Mouse (Mus musculus): ENCODE results near the gene C4b. TPM values are rescaled to one million over a fixed set of nuclear protein-coding genes. Genes with fewer than 3 reads are reported as not detected.
A peak's percentile ranks its signal among the peaks of the same experiment; 100 is the strongest.
"Not testable (repeated sequence)": the region's sequence is repeated elsewhere in the genome, so short reads cannot be mapped to it uniquely, and the experiment has no call there.

C4b gene
- total RNA-seq, 2 experiments from 2014 or later, result 0.38 TPM; not detected in 1

DNA sequence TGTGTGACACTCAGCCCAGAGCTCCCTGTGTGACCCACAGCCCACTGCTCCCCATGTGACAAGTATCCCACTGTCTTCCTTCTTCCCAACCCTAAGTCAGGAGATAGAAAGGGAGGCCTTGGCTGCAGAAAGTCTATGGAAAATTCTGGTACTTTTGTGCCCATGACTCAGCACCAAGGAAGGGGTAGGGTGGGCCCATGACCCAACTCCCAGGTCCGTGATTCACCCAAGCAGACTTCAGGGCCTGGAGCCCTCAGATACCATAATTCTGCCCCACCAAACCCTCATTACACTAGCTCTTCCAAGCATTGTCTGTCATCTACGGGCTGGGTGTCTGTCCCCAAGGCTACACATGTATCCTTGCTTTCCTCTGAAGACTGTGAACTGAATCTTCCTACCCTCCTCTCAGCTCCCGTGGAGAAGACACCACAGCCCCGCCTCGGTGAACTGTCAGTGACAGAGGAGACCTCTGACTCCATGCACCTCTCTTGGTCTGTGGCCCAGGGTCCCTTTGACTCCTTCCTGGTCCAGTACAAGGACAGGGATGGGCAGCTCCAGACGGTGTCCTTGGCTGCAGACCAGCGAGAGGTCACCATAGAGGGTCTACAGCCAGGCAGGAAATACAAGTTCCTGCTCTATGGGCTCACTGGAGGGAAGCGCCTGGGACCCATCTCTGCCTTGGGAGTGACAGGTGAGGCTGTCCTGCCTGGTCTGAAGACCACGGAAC, 29.3 kb downstream of the C4b start:
- not testable (repeated sequence) for ATAC-seq (replicated peaks; ENCODE audit: low FRiP score, poor library complexity, severe bottlenecking)

DNA sequence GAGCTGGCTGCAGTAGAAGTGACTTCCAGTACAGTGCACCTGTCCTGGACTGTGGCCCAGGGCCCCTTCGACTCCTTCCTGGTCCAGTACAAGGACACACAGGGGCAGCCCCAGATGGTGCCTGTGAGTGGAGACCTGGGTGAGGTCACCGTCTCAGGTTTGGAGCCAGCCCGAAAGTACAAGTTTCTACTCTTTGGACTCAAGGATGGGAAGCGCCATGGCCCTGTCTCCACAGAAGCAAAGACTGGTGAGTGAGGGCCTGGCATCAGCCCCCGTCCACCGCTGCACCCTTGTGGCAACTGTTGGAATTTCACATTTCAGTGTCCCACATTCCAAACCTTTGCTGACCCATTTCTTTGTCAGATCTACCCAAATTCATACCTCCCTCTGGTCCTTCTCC, 30.7 kb downstream of the C4b start:
- ATAC-seq (replicated peaks; ENCODE audit: low FRiP score, poor library complexity, severe bottlenecking), result no peak

DNA sequence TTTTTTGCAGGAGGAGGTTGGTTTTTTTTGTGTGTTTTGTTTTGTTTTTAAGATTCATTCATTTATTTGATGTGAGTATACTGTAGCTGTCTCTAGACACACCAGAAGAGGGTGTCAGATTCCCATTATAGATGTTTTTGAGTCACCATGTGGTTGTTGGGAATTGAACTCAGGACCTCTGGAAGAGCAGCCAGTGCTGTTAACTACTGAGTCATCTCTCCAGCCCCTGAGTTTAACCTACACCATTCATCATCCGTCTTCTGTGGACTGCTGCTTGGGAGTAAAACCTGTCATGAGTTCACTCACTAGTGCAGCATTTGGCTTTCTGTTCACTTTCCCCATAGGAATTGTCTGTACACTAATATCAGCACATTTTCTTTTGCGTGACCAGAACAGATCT, 37.2 kb downstream of the C4b start:
- not testable (repeated sequence) for ATAC-seq (replicated peaks; ENCODE audit: low FRiP score, poor library complexity, severe bottlenecking)

DNA sequence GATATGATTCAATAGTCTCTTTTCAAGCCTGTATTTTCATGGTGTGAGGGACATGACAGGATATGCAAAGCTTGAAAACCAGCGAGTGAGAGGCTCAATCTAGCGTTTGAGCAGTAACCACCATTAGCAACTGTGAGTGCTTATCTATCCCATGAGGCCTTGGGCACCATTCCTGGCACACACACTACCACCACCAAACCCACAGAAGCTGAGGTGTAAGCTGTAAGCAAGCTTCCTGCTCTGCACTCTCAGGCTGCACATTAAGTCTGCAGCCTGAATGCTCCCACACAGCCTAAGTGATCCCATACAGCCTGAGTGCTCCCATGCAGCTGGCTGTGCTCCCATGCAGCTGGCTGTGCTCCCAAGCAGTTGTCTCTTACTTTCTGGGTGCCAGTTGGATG, 43.0 kb downstream of the C4b start:
- ATAC-seq (replicated peaks; ENCODE audit: low FRiP score, poor library complexity, severe bottlenecking), result no peak

DNA sequence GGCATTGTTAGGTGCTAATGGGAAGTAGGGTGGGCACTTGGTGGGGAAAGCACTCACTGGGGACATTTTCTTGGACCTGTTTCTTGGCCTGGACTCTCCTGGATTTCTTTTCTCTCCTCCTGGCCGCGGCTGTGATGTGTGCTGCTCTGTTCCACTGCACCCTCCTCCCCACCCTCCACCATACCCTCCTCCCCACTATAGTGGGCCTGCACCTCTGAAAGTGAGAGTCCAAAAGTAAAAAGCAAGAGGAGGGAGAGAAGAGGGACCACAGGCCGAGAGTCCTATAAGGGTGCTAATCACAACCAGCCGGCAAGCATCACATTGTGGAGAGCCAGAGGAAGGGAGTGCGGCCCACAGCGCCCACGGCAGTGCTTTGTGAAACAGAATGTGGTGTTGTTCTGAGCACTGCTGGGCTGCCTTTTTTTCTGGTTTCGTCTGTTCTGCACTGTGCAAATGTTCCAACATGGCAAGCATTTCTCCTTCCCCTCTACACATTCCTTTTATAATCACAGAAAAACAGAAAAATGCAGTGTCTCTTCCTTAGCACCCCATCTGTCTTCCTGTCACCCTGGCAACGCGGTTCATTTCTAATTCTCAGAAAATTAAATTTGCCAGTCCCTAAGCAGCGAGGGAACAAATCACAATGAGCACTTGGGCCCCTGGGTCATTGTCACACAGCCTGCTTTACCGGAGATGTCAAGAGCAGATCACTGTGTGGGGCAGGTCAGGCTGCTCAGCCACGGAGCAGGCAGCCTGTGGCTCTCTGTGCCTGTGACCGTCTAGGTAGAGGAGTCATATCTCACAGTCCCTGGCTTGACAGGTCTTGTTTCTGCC, 43.9 kb downstream of the C4b start:
- ATAC-seq (replicated peaks; ENCODE audit: low FRiP score, poor library complexity, severe bottlenecking), result no peak

GRCm38 (mm10) chr17:34692906-34693305, 50.8 kb downstream of the C4b start:
- no peak for ATAC-seq (replicated peaks; ENCODE audit: low FRiP score, poor library complexity, severe bottlenecking)

DNA sequence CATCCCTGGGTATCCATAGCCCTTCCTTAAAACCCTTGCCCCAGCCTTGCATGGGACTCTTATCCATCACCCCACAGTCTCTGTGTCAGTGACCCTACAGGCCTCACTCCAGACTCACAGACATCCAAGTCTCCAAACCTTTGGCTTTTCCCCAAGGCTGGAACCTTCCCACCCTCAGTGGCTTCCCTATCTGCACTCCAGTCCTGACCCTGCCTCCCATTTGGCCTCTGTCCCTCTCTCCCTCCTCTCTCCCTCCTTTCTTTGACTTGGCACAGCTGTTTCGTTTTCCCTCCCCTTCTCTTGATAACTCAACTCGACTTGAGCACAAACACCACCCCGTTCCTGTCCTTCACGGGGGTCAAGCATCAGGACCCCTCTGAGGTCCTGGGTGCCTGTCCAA, 53.2 kb downstream of the C4b start:
- no peak for ATAC-seq (replicated peaks; ENCODE audit: low FRiP score, poor library complexity, severe bottlenecking)

GRCm38 (mm10) chr17:34688889-34689288, 54.8 kb downstream of the C4b start:
- no peak for ATAC-seq (replicated peaks; ENCODE audit: low FRiP score, poor library complexity, severe bottlenecking)

GRCm38 (mm10) chr17:34685120-34686110, 58.3 kb downstream of the C4b start:
- ATAC-seq (replicated peaks; ENCODE audit: low FRiP score, poor library complexity, severe bottlenecking), result 0 out of 2 replicates have a peak, but pooled peaks have one; percentile 23

DNA sequence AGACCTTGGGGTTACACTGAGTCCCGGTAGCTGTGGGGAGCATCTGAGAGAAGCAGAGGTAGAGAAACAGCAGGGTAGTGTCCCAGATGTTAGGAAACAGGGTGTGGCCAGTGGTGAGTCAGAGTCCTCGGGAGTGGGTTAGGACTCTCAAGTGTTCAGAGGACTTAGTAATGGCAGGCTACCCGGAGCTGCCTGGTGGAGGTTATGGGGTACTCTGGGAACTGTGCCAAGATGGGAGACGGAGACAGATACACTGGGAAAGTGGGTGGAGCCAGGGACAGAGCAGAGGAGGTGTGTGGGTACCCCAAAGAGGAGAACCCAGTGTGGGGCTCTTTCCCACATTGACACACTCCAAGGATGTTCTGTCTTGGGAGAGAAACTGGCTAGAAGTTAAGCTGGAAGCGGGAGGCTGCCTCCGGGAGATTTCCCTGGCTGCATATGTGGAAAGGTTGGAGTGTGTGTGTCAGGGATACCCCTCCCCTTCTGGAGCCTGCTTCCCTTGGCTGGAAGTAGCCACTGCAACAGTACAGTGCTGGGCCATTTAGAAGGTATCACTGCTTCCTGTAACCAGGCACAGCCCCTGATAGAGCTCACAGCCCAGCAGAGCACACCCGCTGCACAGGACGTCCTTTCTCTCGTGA, 59.3 kb downstream of the C4b start:
- ATAC-seq (replicated peaks; ENCODE audit: low FRiP score, poor library complexity, severe bottlenecking), result no peak

GRCm38 (mm10) chr17:34683686-34684220, 59.9 kb downstream of the C4b start:
- no peak for ATAC-seq (replicated peaks; ENCODE audit: low FRiP score, poor library complexity, severe bottlenecking)

- no peak for ATAC-seq (replicated peaks; ENCODE audit: low FRiP score, poor library complexity, severe bottlenecking)
Measured at GRCm38 (mm10) chr17:34683179-34683578, 60.5 kb downstream of the C4b start.

GRCm38 (mm10) chr17:34681881-34682536, 61.7 kb downstream of the C4b start:
- ATAC-seq (replicated peaks; ENCODE audit: low FRiP score, poor library complexity, severe bottlenecking), result no peak

DNA sequence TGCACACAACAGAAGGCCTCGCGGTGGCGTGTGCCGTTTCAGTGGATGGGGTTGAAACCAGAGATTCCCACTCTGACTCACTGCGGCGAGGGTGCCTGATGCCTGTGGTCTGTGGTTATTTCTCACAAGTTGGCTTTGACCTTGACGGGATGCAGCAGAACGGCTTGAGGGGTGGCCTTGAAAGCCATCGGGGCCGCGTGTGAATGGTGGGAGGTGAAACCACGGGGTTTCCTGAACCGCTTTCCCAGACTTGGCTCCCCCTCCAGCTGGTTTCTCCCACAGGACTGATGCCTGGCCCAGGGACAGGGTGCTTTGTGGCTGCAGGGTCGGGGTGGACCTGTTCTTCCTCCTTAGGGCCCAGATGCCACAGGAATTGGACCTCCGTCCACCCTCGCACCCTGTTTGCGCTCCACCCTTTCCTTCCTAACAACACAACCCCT, 62.5 kb downstream of the C4b start:
- no peak for ATAC-seq (replicated peaks; ENCODE audit: low FRiP score, poor library complexity, severe bottlenecking)

GRCm38 (mm10) chr17:34680621-34681020, 63.1 kb downstream of the C4b start:
- no peak for ATAC-seq (replicated peaks; ENCODE audit: low FRiP score, poor library complexity, severe bottlenecking)

DNA sequence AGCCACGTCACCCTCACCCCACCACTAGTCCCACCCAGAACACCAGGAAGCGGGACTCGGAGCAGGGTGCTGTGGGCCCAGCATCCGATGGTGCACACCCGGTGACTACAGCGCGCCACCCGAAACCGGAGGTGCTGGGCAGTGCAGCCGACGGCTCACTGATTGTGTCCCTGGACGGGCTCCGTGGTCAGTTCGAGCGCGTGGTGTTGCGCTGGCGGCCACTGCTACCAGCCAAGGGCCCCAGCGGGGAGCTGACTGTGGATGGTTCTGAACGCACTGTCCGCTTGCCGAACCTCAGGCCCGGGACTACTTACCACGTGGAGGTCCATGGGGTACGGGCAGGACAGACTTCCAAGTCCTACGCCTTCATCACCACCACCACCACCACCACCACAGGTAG, 63.5 kb downstream of the C4b start:
- no peak for ATAC-seq (replicated peaks; ENCODE audit: low FRiP score, poor library complexity, severe bottlenecking)
